Mouse (Mus musculus) lung, embryonic 15.5 days (tissue): ENCODE results near the gene Aurkb. TPM values are rescaled to one million over a fixed set of nuclear protein-coding genes. Genes with fewer than 3 reads are reported as not detected.

Experiments
- polyA plus RNA-seq: library from polyadenylated mRNA; unstranded; fragments of >200 nt; fragmentation: Nextera tagmentation; extraction: Ambion mirVana; gene quantifications from 2 replicates; pipeline ENCODE4 v1.2.1, GENCODE M21; 2015

Gene Aurkb
- polyA plus RNA-seq, 1 experiment from 2014 or later = 211 TPM

Other genes starting within 250 kb of the Aurkb start
- 72.8 and 77.1 TPM in 2 replicates for gene Ndel1, start 173.8 kb upstream of the Aurkb start, polyA plus RNA-seq
- 0.16 TPM in 2 replicates for gene Rnf222, start 157.1 kb upstream of the Aurkb start, polyA plus RNA-seq
- gene Rpl26, start 144.1 kb upstream of the Aurkb start, polyA plus RNA-seq = 880 and 922 TPM in 2 replicates
- gene Odf4, start 118.6 kb upstream of the Aurkb start, polyA plus RNA-seq = not detected in 2 replicates
- gene Arhgef15, start 88.2 kb upstream of the Aurkb start, polyA plus RNA-seq = 21.2 and 24.4 TPM in 2 replicates
- gene Slc25a35, start 77.5 kb upstream of the Aurkb start, polyA plus RNA-seq = 2.8 and 3.1 TPM in 2 replicates
- gene Rangrf, start 70.5 kb upstream of the Aurkb start, polyA plus RNA-seq = 46.2 and 46.6 TPM in 2 replicates
- 31.4 and 33.4 TPM in 2 replicates for gene Pfas, start 37.2 kb upstream of the Aurkb start, polyA plus RNA-seq
- gene Ctc1, start 29.7 kb upstream of the Aurkb start, polyA plus RNA-seq = 53.3 and 54.7 TPM in 2 replicates
- 9.1 and 10.3 TPM in 2 replicates for gene Borcs6, start 14.1 kb downstream of the Aurkb start, polyA plus RNA-seq
- 69.3 and 71.1 TPM in 2 replicates for gene Tmem107, start 25.2 kb downstream of the Aurkb start, polyA plus RNA-seq
- gene Vamp2, start 42.8 kb downstream of the Aurkb start, polyA plus RNA-seq = 61.6 and 66.6 TPM in 2 replicates
- gene Per1, start 49.6 kb downstream of the Aurkb start, polyA plus RNA-seq = 21.7 and 24.0 TPM in 2 replicates
- gene Hes7, start 74.8 kb downstream of the Aurkb start, polyA plus RNA-seq = 0.52 and 0.60 TPM in 2 replicates
- 0.36 and 0.57 TPM in 2 replicates for gene 9130213A22Rik, start 76.9 kb downstream of the Aurkb start, polyA plus RNA-seq
- gene Aloxe3, start 80.2 kb downstream of the Aurkb start, polyA plus RNA-seq = 0.16 and 0.53 TPM in 2 replicates
- not detected in 2 replicates for gene Alox12b, start 111.3 kb downstream of the Aurkb start, polyA plus RNA-seq
- 0.29 and 0.67 TPM in 2 replicates for gene Alox8, start 152.2 kb downstream of the Aurkb start, polyA plus RNA-seq
- 0.07 and 0.08 TPM in 2 replicates for gene Gucy2e, start 191.4 kb downstream of the Aurkb start, polyA plus RNA-seq